Mouse (Mus musculus): Measurements from ENCODE around the gene Prim2.

The Prim2 gene

DNA sequence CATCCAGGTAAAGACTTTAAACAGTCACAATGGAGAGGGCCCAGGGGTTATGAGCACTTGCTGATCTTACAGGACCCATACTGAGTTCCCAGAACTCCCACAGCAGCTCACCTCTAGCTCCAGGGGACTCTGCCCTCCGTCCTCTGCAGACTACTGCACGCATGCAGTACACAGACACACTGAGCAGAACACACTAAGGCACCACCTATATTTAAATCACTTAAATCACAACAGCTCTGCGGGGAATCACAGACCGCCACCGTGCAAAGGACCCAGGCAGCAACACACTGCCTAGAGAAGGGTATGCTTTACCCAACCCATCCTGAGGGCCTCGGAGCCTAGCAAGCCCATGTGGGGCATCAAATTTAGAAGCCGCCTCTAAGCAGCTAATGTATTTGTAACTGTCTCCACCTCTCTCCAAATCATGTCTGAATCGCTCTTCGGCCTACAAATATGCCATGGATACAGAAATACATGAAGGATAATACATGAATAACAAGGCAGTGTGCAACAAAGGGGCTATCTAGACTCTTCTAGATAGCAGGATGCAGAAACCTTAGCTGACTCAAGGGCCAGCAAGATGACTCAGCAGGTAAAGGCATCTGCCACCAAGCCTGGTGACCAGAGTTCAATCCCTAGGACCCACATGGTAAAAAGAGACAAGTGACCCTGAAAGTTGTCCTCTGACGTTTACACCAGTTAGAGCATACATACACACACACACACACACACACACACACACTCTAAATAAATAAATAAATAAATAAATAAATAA, 33.0 kb downstream of the Prim2 start:
- TF ChIP-seq GATA4 (IDR thresholded peaks at IDR 0.05; ENCODE audit: insufficient replicate concordance, low read length) = no peak

DNA sequence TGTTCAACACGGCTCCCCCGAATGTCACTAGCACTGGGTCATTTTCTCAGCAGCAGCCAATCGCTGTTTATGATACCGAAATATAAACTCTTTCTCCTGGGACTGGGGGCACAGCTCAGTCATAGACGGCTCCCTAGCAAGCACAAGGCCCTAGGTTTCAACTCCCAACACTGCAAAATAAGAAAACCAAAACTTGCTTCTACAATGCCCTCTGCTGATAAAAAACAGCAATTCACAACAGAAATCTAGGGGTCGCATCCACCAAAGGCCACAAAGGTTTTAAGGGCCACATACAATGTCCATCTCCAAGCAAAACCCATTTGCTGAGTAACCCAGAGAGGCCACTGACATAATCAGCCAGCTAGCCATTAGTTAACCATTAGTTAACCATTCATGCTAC, 41.8 kb downstream of the Prim2 start:
- no peak for TF ChIP-seq GATA4 (IDR thresholded peaks at IDR 0.05; ENCODE audit: insufficient replicate concordance, low read length)

DNA sequence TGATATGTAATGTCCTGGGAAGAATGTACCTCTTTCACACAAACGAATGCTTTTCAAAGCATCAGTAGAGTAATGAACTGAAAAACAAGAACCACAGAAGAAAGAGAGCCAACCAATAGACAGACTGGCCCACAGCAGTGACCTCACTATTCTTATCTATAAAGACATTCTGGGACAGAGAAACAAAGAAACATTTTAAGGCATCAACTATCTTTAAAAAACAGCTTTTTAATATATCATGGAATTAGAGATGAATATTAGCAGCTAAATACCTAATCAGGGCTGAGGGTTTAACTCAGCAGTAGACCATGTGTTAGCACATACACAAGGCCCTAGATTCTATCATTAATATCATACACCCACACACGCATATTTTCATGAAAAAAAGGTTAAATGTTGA, 42.5 kb downstream of the Prim2 start:
- TF ChIP-seq GATA4 (IDR thresholded peaks at IDR 0.05; ENCODE audit: insufficient replicate concordance, low read length) = no peak

DNA sequence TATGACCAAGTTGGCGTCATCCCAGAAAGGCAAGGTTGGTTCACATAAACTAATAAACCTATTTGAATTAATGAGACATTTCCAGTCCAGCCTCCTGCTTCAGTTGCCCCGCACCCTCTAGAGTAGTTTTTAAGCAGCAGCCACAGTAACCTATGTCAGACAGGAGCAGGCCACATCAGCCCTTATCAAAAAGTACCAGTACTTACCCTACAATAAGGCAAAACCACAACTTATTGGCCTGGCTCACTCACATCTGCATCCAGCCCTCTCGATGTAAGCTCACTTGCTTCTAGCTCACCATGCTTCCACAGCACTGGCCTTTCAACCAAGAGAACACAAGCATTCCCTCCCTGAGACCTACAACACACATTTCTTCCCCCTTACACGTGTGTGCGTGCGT, 44.7 kb downstream of the Prim2 start:
- TF ChIP-seq GATA4 (IDR thresholded peaks at IDR 0.05; ENCODE audit: insufficient replicate concordance, low read length) = no peak

- no peak for TF ChIP-seq GATA4 (IDR thresholded peaks at IDR 0.05; ENCODE audit: insufficient replicate concordance, low read length)
Measured at GRCm38 (mm10) chr1:33624441-33624840, 45.2 kb downstream of the Prim2 start.

DNA sequence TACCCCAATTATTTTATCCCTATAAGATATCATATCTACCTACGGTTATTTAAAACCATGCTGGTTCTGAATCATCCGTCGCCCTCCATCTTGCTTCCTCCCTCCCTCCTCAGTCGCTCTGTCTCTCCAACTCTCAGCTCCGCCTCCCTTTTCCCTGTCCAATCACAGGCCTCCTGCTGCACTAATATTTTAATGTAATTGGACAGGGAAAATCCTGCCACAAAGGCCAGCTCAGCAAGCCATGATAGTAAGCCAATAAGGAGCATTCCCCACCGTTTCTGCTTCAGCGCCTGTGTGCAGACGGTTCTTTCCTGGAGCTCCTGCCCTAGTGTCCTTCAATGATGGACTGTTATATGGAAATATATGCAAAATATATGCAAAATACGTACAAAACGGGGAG, 47.8 kb downstream of the Prim2 start:
- no peak for TF ChIP-seq GATA4 (IDR thresholded peaks at IDR 0.05; ENCODE audit: insufficient replicate concordance, low read length)

GRCm38 (mm10) chr1:33620091-33620788, 49.4 kb downstream of the Prim2 start:
- no peak for TF ChIP-seq GATA4 (IDR thresholded peaks at IDR 0.05; ENCODE audit: insufficient replicate concordance, low read length)

DNA sequence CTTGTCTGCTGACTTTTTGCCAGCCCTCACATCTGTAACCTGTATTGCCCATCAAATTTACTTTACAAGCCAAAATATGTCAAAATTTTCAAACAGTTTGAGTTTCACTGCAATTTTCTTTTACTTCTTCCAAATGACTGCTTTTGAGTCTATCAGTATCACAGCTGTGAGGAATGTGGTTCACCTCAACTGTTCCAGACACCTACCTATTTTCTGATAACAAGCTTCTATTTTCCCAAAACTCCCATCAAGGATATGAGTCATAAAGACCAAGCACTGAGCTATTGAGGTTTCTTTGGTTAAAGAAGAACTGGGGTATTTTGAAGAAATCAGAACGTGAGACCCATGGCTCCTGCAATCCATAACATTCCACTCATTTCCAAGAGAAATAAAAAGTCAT, 57.5 kb downstream of the Prim2 start:
- no peak for TF ChIP-seq GATA4 (IDR thresholded peaks at IDR 0.05; ENCODE audit: insufficient replicate concordance, low read length)

- TF ChIP-seq GATA4 (IDR thresholded peaks at IDR 0.05; ENCODE audit: insufficient replicate concordance, low read length) = no peak
Measured at GRCm38 (mm10) chr1:33610026-33610721, 59.4 kb downstream of the Prim2 start.

GRCm38 (mm10) chr1:33608133-33608532, 61.5 kb downstream of the Prim2 start:
- TF ChIP-seq GATA4 (IDR thresholded peaks at IDR 0.05; ENCODE audit: insufficient replicate concordance, low read length) = no peak

GRCm38 (mm10) chr1:33604087-33604699, 65.4 kb downstream of the Prim2 start:
- TF ChIP-seq GATA4 (IDR thresholded peaks at IDR 0.05; ENCODE audit: insufficient replicate concordance, low read length) = no peak

GRCm38 (mm10) chr1:33599698-33600097, 69.9 kb downstream of the Prim2 start:
- TF ChIP-seq GATA4 (IDR thresholded peaks at IDR 0.05; ENCODE audit: insufficient replicate concordance, low read length) = no peak

DNA sequence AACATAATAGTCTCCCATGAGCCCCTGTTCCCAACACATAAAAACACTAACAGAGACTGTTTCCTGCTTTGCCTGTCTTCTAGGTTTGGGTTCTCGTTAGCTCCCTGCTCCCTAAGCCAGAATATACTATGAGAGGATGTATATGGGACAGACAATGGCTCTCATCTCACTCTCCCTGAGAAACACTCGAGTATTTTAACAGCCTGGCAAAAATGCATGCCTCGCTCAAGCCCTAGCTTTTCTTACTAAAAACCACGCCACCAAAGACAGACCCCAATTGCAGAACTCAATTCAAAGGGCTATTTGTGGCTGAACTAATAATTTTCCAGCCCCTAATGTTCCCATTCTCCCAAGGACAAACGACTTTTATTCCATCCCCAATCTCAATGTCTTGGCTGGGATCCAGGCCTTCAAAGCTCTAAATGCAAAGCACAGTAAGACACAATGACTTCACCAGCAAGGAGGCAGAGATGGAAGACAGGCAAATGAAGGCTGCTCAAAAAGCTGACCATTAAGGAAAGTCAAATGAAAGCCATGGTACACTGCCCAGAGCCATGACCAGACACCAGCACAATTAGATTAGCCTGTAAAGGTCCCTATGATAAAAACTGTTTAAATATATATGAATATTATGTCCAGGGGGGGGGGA, 70.5 kb downstream of the Prim2 start:
- TF ChIP-seq GATA4 (IDR thresholded peaks at IDR 0.05; ENCODE audit: insufficient replicate concordance, low read length) = no peak

DNA sequence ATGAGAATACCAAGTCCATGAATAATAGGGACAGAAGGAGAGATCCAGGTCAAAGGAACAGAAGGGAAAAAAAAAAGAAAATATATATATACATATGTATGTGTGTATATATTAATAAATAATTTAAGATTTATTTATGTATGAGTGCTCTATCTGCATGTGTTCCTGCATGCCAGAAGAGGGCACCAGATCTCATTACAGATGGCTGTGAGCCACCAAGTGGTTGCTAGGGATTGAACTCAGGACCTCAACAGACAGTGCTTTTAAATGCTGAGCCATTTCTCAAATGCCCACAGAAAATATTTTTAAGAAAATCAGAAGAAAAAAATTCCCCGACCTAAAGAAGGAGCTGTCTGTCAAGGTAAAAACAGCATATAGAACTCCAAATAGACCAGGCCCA, 72.6 kb downstream of the Prim2 start:
- TF ChIP-seq GATA4 (IDR thresholded peaks at IDR 0.05; ENCODE audit: insufficient replicate concordance, low read length) = no peak

DNA sequence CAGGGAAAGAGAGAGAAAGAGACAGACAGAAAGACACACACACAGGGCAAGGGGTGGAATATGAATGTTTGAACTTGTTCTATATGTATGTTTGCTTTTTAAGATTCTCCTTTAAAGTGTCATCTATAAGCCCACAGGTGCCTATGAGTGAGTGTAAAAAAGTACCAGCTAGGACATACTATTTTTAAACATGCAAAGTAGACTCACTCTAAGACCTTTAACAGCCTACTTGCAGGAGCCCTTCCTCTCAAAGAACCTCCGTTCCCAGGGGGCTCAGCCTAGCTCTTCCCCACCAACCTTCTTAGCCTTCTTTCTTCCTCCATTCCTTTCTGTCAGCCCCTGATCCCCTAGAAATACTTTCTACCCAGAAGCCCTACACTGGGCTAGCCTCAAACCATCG, 73.7 kb downstream of the Prim2 start:
- TF ChIP-seq GATA4 (IDR thresholded peaks at IDR 0.05; ENCODE audit: insufficient replicate concordance, low read length) = no peak

Data from liver, adult (tissue).